Mouse (Mus musculus): Measurements from ENCODE around the gene Nt5c2.

DNA sequence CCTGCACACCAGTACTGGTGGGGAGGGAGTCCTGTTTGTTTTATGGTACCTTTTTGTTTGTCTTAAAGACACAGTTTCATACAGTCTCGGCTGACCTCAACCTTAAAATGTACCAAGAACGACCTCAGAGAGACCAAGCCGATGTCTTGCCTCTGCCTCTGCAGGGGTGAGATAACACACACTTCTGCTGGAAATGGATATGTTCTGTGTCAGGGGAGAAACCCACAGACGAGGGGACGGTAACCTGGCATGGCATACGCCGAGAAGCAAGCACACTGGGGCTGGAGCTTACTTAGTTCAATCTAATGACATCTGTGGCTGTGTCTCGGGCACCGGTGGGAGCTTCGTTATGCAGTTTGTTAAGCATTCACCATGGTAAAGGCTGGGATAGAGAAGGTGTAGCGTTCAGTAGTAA is 31.0 kb downstream of the Nt5c2 start:
- TF ChIP-seq CTCF (IDR thresholded peaks at IDR 0.05; ENCODE audit: borderline replicate concordance, insufficient read depth, low read length) = no peak
- no peak for TF ChIP-seq POLR2A (IDR thresholded peaks at IDR 0.05; ENCODE audit: low read depth, low read length)
